Mouse (Mus musculus) heart, postnatal 0 days (tissue): ENCODE results near the gene Exoc4.

Experiments used
- CTCF ChIP-seq: IDR thresholded peaks from 2 replicates; pipeline ENCODE4 v1.5.1; 2016; ENCODE audit warnings: antibody characterized with exemption, control low read depth, low read depth
- EP300 ChIP-seq: IDR thresholded peaks from 2 replicates; pipeline ENCODE4 v1.6.1; 2016; ENCODE audit warnings: antibody characterized with exemption, low read depth

- no peak for TF ChIP-seq CTCF
- TF ChIP-seq EP300 = no peak
These were observed 594.0 kb downstream of the Exoc4 start for GRCm38 (mm10) chr6:33842901-33843300.
